Mouse (Mus musculus) hindbrain, postnatal 0 days (tissue): Measurements from ENCODE around the gene Ube2e2. TPM values are rescaled to one million over a fixed set of nuclear protein-coding genes. Genes with fewer than 3 reads are reported as not detected.
A peak's percentile ranks its signal among the peaks of the same experiment; 100 is the strongest.
"Not testable (repeated sequence)": the region's sequence is repeated elsewhere in the genome, so short reads cannot be mapped to it uniquely, and the experiment has no call there.

Experiments
- ATAC-seq: fragments of 200-750 bp; cut with Nextera tagmentation; 2 replicates; pipeline ENCODE4 v1.8.0; 2017; ENCODE audit warnings: mild to moderate bottlenecking, moderate TSS enrichment, moderate library complexity
- DNase-seq: peaks from one replicate; pipeline ENCODE4 v3.0.0-alpha.2; 2015; ENCODE audit warnings: low spot score
- H3K27ac ChIP-seq: fragments of 300-500 bp; sonication (generic); 2 replicates; pipeline ENCODE4 v1.5.1; 2014; ENCODE audit warnings: mild to moderate bottlenecking
- H3K27me3 ChIP-seq: fragments of 300-500 bp; sonication (generic); 2 replicates; pipeline ENCODE4 v1.6.1; 2014; ENCODE audit warnings: low read length, mixed read lengths; ENCODE audit not compliant: insufficient read depth
- H3K36me3 ChIP-seq: fragments of 300-500 bp; sonication (generic); 2 replicates; pipeline ENCODE4 v1.6.1; 2014; ENCODE audit warnings: low read length, mixed read lengths; ENCODE audit not compliant: insufficient read depth
- H3K4me1 ChIP-seq: fragments of 300-500 bp; sonication (generic); 2 replicates; pipeline ENCODE4 v1.6.1; 2014; ENCODE audit warnings: antibody characterized with exemption, low read length, mixed read lengths; ENCODE audit not compliant: insufficient read depth
- H3K4me2 ChIP-seq: fragments of 300-500 bp; sonication (generic); 2 replicates; pipeline ENCODE4 v1.6.1; 2014; ENCODE audit warnings: low read depth, mild to moderate bottlenecking, low read length, moderate library complexity, mixed read lengths
- H3K4me3 ChIP-seq: fragments of 300-500 bp; sonication (generic); 2 replicates; pipeline ENCODE4 v1.5.1; 2014; ENCODE audit warnings: low read length
- H3K9ac ChIP-seq: fragments of 300-500 bp; sonication (generic); replicated peaks from 2 replicates; pipeline ENCODE4 v1.6.1; 2014; ENCODE audit warnings: mild to moderate bottlenecking, low read length, moderate library complexity, mixed read lengths
- H3K9me3 ChIP-seq: fragments of 300-500 bp; sonication (generic); 2 replicates; pipeline ENCODE4 v1.6.1; 2016; ENCODE audit warnings: low read length, mixed read lengths
- CTCF ChIP-seq: IDR thresholded peaks from 2 replicates; pipeline ENCODE4 v1.5.1; 2016; ENCODE audit warnings: antibody characterized with exemption, control low read depth, low read depth
- WGBS: fragments of 180-500 bp; shearing (Covaris S2); extraction: QIAGEN DNeasy Blood & Tissue Kit; methylation state at CpG from one replicate; pipeline ENCODE4 v1.1.7; 2014; 5-methylcytosine and 5-hydroxymethylcytosine counted together
- polyA plus RNA-seq: library from polyadenylated mRNA; unstranded; fragments of >200 nt; fragmentation: Nextera tagmentation; extraction: Ambion mirVana; gene quantifications from 2 replicates; pipeline ENCODE4 v1.2.1, GENCODE M21; 2015
- total RNA-seq: library from RNA; depleted of rRNA; stranded (reverse); fragments of >200 nt; gene quantifications from 2 replicates; pipeline ENCODE4 v1.2.3, GENCODE M21; 2014

The Ube2e2 gene
- total and polyA plus RNA-seq, 2 experiments from 2014 or later: 91.6 to 162 TPM

DNA sequence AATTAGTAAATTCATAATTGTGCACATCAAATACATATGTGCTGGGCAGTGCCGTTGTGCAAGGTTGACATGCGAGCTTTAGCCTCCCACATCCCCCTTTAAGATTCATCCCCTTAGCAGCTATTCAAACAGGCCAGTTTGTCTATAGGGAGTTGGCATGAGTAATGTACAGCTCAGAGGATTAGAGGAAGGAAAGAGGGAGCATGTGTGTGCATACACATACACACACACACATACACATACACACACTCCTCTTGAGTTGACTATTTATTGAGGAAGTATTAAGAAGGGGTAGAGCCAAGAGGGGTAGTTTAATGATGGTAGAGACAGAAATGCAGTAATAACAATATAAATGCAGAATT is 339.5 kb downstream of the Ube2e2 start:
- ATAC-seq (0 out of 2 replicates have a peak, but pooled peaks have one; percentile 7), DNase-seq (no peak)
- 72% methylated on average over 2 of the region's 2 CpGs for WGBS
- Histone ChIP-seq H3K36me3 (no peaks in the 10 kb centered on the region), H3K4me1 (no peaks in the 10 kb centered on the region), H3K9ac (no peak overlapping the region), H3K27ac (no peak overlapping the region), H3K4me2 (no peak overlapping the region), H3K27me3 (no peaks in the 10 kb centered on the region), H3K4me3 (no peak overlapping the region), H3K9me3 (no peaks in the 10 kb centered on the region)
- TF ChIP-seq CTCF: no peak

DNA sequence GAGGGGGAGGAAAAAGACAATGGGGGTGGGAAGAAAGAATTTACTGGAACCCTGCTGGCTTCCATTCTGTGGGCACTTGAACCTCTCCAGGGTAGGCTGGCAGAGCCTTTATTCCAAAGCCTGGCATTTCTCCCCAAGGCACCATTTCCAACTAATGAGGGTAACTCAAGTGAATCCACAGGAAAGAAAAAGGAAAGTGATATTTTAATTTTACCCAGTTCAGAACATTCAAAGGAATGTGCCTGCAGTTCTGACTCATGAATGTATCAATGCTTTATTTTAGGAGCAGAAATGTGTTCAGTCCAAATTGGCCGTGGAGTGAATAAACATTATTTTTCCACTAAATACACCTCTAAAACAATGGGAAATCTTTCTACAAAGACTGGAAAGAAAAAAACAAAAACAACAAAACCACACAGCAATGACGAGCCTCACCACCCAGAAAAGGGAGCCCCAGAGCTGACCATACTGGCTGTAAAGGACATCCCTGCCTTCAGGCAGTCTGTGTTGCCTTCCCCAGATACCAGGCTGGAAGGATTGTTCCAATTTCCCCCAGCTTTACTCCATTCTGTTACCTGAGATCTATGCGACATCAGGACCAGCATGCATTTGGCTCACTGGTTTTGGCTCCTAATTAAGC is 340.0 kb downstream of the Ube2e2 start:
- H3K27me3 ChIP-seq: no peaks in the 10 kb centered on the region
- no peaks in the 10 kb centered on the region for H3K36me3 ChIP-seq
- no peak overlapping the region for H3K27ac ChIP-seq
- ATAC-seq: peak; percentile 72
- H3K4me2 ChIP-seq: no peak overlapping the region
- no peak overlapping the region for H3K9ac ChIP-seq
- no peak overlapping the region for H3K4me3 ChIP-seq
- DNase-seq: no peak
- H3K9me3 ChIP-seq: no peaks in the 10 kb centered on the region
- WGBS: 45% methylated on average over 3 of the region's 3 CpGs
- no peak for TF ChIP-seq CTCF
- H3K4me1 ChIP-seq: no peaks in the 10 kb centered on the region

DNA sequence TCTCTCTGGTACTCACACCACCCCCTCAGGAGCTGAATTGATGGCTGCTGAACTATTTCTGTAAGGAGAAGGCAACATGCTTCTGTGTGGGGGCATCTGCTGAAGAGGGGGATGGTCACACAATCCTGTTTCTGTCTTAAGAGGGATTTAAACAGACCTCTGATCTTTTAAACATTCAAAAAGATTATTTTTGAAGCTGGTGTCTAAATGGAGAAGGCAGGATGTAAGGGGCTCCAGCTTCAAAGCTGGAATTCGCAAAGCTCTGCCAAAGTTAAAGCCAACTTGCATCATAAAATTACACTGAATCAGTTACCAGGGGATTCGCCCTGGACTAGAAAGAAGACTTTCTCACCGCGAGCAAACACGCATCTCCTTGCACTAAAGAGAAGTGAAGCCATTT is 346.5 kb downstream of the Ube2e2 start:
- H3K4me2 ChIP-seq: no peak overlapping the region
- no peaks in the 10 kb centered on the region for H3K4me1 ChIP-seq
- ATAC-seq (no peak), DNase-seq (no peak)
- H3K27ac ChIP-seq: no peak overlapping the region
- H3K4me3 ChIP-seq: no peak overlapping the region
- no peak for TF ChIP-seq CTCF
- no peak overlapping the region for H3K9ac ChIP-seq
- 74% methylated on average over 5 of the region's 5 CpGs for WGBS
- H3K36me3 ChIP-seq: no peaks in the 10 kb centered on the region
- no peaks in the 10 kb centered on the region for H3K9me3 ChIP-seq
- no peaks in the 10 kb centered on the region for H3K27me3 ChIP-seq

DNA sequence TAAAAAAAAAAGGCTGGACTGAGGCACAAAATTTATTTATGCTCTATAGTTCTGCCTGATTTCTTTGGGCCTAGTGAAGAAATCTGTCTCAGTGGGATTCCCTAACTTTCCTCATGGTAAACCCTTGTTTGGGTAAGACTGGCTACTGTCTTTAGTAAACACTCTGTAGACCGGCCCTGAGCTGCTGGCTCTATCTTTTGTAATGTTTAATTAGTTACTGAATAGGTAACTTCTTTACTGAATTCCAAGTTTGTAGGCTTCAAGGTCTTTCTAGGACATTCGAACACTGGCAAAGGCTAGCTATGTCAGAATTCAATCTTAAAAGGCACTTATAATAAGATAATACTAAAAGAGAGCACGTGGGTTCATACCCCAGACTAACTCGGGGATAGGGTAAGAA is 355.0 kb downstream of the Ube2e2 start:
- not testable (repeated sequence) for H3K4me2 ChIP-seq, H3K9ac ChIP-seq, H3K27me3 ChIP-seq, H3K36me3 ChIP-seq, H3K4me1 ChIP-seq, H3K9me3 ChIP-seq, H3K4me3 ChIP-seq, ATAC-seq, H3K27ac ChIP-seq, DNase-seq
- WGBS: 74% methylated on average over 4 of the region's 4 CpGs

DNA sequence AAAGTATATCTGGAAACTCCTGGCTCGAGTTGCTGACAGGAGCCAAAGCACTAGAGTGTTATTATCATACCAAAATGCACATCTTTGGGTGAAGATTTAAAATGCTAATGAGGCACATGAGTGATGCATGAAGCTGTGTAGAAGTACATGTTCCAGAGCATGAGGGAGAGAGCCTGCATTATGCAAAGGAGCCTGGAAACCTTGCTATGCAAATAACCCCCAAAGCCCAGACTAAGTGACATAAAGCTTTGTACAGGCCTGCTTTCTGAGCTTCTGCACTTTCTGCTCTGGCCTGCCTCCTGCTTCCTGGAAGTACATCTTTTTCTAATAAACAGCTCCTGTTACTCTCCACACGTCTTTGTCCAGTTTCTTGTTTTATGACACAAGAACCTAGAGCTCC is 363.2 kb downstream of the Ube2e2 start:
- no peak for DNase-seq
- Histone ChIP-seq H3K9ac (no peak overlapping the region), H3K4me2 (no peak overlapping the region), H3K9me3 (no peaks in the 10 kb centered on the region), H3K27ac (no peak overlapping the region), H3K27me3 (no peaks in the 10 kb centered on the region), H3K36me3 (no peaks in the 10 kb centered on the region), H3K4me1 (no peaks in the 10 kb centered on the region), H3K4me3 (no peak overlapping the region)
- TF ChIP-seq CTCF: no peak
- WGBS: 69% methylated on average over 2 of the region's 2 CpGs
- no peak for ATAC-seq

DNA sequence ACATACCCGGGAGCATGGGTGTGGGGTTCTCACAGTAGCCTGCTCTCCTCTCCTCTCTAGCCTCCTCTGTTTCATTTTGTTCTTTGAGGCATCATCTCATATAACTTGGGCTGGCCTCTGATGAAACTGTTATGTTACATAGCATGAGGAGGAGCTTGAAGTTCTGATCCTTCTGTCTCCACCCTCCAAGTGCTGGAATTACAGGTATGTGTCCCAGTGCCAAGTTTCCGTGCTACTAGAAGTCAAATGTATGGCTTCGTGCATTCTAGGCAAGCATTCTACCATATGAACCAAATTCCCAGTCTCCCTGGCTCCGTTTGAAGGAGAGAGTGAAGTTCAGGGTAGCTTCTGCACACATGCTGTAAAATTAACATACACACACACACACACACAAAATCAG is 363.6 kb downstream of the Ube2e2 start:
- WGBS: 89% methylated on average over 4 of the region's 4 CpGs
- Histone ChIP-seq H3K4me3 (no peak overlapping the region), H3K27me3 (no peaks in the 10 kb centered on the region), H3K9ac (no peak overlapping the region), H3K9me3 (no peaks in the 10 kb centered on the region), H3K4me1 (no peaks in the 10 kb centered on the region), H3K36me3 (no peaks in the 10 kb centered on the region), H3K4me2 (no peak overlapping the region), H3K27ac (no peak overlapping the region)
- ATAC-seq: no peak
- DNase-seq: no peak
- no peak for TF ChIP-seq CTCF
